Mouse (Mus musculus) fibroblast of lung, adult 2 months (primary cell): ENCODE data around the gene Slfn5.
"Not testable (repeated sequence)": the region's sequence is repeated elsewhere in the genome, so short reads cannot be mapped to it uniquely, and the experiment has no call there.

Source experiments
- DNase-seq: peaks from one replicate; pipeline ENCODE4 v3.0.0-alpha.2; 2011; ENCODE audit warnings: low read depth

Slfn5 gene

DNA sequence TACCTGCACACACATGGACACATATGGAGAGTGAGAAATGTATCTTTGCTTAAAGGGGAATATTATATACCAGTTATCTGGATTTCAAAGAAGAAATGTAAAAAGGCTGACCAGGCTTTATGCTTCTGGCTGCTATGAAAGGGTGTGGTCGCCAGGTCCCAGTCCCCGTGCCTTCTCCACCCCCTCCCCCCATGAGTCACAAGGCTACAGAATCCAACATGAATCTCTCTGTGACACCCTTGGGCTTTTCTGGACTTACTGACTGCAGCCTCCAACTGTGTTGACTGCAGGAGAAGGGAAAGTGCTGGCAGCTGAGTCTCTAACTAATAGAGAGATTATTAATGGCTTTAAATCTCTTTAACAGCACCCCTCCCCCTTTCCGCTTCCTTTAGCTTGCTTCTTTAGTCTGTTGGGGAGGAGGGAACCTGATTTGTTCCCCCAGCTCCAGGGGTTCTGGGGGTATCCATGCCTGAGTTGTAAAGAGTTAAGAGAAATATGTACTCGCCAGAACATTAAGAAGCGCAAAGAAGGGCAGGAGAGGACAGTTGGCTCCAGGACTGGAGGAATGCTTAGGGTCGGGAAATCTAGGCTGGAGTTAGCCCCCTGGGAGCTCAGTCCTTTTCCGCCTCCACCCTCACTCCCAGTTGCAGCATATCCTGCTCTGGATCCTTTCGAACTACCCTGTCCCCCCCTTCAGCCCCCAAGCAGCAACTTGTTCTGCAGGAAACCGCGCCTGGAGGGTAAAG lies at the start of gene Slfn5:
Gene Slfn5, plus strand, starts transcription at position 614 of the 746 bp plus-strand sequence.
- DNase-seq: no peak

DNA sequence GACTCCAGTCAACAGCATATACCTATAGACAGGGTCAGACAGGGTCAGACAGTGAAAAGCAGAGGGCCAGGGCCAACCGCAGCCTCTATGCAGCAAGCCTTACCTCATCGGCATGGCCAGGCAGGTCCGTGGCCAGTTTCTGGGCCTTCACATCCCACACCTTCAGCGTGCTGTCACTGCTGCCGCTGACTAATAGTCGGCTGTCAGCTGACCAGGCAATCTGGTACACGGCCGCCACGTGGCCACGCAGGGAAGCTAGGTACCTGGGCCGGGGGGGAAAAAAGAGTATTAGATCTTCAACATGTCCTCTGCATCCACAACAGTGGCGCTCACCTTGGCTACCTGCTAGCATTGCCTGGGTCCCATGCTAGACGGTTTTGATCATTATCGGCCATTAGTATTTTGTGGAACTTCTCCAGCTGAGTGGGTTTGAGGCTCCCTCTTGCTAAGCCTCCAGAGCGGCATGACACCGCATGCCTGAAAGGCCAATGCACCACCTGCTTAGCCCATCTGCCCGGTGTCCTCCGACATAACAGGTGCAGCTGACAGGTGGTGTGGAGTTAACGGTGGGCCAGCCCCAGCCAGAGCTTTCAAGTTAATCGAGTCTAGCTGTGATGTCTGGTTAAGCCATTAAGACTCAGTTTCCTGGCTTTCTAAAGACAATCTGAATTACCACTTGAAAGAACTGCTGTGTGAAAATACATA lies 49.4 kb upstream of the Slfn5 start:
- no peak for DNase-seq

DNA sequence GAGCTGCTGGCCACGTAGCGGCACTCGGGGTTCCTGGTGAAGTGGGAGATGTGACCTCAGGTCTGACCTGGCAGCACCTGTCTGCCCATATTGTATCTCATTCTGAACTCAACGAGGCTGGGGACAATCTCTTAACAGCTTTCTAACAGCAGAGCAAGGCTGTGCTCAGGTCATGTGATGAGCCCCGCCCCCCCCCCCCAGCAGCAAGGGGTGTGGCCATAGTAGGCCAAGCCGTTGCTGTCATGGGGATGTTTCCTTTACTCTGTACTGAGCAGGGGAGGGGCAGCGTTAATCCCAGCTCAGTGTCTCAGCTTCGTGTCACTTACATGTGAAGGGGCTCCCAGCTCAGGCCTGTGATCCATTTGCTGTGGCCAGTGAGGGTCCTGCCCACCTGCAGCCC lies 46.2 kb upstream of the Slfn5 start:
- DNase-seq: no peak

DNA sequence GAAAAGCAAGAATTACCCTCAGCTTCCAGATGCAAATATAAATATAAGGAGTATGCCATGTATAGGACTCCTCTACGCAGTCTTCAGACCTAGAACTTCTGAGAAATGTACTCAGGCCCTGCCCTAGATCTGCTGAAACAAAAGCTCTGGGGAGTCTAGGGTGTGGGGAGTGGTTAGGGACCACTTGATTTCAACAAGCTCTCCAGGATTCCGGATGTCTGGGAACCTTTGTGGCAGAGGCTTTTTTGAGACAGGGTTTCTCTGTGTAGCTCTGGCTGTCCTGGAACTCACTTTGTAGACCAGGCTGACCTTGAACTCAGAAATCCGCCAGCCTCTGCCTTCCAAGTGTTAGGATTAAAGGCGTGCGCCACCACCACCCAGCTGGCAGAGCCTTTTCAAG lies 45.3 kb upstream of the Slfn5 start:
- no peak for DNase-seq

DNA sequence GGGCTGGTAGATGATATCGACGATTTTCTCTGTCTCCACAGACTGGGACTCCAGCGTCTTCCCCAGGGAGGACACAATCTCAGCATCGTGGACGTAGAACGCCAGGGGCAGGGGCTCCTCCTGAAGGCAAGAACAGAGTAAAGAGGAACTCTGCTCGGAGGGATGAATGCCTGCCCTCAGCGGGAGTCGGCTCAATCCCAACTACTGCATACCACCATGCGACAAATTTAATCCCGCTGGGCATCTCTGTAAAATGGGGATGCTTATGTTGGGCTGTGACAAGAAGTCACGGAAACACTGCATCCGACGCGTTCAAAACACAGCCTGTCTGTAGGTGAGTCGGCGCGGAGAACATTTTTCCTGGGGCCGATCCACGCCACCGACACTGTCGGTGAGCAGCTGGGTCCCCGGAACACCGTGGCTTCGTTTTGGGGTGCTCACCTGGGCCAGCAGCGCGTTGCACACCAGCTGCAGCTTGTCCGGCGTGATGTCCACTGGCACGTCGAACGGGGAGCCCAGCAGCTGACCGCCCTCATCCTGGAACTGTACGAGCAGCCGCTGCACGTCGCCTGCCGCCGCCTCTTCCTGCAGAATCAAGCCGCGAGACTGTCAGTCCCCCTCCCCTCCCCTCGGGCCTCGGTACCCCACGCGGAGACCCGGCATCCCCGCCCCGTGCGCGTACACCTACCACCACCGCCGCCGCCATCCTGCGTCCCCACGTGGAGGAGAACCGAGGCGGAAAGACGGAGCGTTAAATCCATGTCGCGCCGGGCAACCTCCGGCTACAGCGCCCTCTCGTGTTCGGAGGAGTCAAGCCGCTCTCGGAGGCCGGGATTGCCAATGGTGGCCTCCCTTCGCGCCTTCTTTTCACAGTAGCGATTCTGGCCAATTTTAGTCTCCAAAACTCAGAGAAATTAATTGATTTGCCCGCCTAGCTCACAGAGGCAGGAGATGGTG lies 43.2 kb upstream of the Slfn5 start, which contains the start of gene Nle1:
Gene Nle1, minus strand, starts transcription at position 761 of the 957 bp plus-strand sequence.
- peak; percentile 46 for DNase-seq

DNA sequence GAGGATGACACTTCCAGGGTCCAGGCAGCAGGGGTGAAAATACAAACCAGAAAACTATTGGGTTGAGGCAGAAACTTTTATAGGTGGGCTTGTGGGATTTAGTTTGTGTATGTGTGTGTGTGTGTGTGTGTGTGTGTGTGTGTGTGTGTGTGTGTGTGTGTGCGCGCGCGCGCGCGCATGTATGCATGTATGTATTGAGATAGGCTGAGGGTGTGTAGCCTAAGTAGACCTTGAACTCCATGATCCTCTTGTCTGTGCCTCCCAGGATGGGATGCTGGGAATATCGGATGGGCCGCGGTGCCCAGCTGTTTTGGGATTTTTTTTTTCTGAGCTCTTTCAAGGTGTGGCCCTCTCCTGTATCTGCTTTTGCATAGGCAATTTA lies 42.5 kb upstream of the Slfn5 start:
- no peak for DNase-seq

DNA sequence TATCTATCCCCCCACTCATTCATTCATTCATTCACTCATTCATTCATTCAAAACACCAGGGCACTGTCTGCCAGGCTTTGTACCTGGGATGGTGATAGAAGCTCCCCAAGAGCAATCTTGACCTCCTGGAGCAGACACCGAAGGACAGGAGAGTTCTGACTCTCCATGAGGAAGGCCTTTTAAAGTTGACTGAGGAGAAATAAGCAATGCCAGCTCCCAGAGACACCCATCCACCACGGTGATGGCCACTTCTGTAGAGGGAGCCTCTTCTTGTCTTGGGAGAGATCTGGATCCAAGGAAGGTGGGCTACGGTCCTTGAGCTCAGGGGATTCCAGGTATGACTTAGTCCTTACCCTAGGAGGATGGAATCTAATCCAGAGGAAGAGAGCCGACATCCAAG lies 40.9 kb upstream of the Slfn5 start, which contains the start of gene Unc45b:
Gene Unc45b, plus strand, starts transcription at position 301 of the 400 bp plus-strand sequence.
- DNase-seq: no peak

DNA sequence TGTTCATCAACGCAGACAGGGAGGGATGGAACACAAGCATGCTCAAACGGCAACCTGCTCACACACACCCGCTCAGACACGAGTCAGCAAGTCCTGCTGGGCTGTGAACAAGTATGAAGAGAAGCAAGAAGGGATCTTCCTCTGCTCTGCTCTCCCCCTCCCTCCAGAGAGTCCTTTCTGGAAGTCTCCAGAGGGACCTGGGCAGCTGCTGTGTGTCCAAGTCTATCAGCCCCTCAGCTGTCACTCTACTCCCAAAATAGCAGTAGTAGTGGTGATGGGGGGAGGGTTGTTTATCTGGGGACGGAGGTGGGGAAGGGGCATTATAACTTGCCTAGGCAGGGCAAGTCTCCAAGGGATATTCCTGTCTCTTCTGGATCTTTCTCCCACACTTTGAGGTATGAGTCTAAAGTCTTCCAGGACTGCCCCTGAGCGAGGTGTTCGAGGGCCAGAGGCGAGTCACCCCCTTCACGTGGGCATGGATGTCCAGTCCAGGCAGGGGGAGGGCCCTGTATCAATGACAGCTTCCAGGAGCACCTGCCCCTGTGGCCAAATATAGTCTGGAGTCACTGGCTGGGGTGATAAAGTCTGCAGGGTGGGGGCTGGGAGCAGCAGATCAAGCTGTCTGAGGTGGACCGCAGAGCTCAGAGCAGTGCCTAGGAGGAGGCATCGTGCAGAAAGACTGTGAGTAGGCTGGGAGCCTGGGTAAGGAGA lies 40.3 kb upstream of the Slfn5 start:
- DNase-seq: no peak

DNA sequence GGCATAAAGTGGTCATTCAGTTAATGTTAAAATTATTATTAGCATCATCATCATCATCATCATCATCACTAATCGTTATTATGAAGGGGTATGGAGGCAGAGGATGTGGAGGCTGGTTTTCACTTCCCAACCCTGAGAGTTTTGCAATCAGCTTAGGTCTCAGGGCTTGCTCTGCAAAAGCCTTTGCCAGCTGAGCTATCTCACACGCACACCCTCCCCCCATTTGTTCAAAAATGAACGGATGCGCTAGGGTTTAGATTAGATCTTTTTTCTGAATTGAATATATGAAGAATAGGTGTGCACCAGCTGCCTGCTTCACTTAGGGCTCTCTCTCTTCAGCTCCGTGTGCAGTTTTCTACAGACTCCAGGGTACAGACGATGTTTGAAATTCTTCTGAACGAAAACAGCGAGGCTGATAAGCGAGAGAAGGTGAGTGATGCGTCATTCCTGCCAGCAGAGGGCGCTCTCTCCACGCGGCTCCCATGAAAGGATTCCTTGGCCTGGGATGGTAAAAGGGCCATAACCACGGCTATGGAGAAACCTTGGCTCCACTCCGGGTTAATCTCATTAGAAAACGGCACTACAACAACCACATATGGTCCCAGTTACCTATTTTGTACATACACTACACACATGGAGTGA lies 36.3 kb upstream of the Slfn5 start:
- DNase-seq: peak; percentile 25

DNA sequence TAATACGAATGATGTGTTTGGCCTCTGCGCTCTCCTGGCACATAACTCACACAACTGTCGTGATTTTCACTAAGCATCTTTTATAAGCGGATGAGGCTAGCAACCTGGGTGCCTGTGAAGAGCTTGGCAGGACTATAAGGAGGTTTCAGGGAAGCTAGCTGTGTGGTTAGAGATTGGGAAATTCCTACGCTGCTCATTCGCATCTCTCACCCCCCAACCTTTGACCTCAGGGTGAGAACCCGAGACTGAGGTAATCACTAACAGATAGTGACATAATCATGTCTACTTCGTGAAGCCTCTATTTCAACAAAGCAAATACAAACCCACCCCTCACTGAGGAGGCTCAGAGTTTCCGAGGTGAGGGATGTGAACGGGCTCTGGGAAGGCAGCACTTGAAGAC lies 30.4 kb upstream of the Slfn5 start:
- no peak for DNase-seq

DNA sequence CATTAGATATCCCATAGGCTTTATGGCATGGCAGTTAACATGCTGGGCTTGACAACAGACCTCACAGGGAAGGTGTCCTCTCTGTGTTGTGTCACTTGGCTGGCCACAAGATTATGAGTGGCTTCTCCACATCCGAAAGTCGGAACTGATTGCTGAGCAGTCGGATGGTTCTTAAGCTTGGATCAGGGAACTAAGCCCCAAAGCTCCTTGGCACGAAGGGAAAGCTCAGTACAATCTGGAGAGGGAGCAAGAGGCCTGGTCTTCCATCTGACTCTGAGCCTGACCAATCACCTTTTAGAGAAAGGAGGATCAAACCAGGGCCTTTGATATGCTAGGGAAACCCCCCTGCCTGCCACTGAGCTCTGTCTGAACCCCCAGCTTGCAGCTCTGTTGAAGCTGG lies 29.5 kb upstream of the Slfn5 start:
- no peak for DNase-seq

DNA sequence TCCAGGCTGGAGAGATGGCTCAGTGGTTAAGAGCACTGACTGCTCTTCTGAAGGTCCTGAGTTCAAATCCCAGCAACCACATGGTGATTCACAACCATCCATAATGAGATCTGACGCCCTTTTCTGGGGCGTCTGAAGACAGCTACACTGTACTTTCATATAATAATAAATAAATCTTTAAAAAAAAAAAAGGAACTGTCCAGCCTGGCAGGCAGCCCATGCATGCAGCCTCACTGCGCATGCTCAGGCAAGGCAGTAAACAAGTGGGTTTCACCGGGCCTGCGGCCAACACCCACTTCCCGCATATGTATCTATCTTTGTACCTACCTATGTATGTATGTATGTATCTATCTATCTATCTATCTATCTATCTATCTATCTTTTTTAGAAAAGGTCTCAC lies 27.2 kb upstream of the Slfn5 start:
- DNase-seq: not testable (repeated sequence)

DNA sequence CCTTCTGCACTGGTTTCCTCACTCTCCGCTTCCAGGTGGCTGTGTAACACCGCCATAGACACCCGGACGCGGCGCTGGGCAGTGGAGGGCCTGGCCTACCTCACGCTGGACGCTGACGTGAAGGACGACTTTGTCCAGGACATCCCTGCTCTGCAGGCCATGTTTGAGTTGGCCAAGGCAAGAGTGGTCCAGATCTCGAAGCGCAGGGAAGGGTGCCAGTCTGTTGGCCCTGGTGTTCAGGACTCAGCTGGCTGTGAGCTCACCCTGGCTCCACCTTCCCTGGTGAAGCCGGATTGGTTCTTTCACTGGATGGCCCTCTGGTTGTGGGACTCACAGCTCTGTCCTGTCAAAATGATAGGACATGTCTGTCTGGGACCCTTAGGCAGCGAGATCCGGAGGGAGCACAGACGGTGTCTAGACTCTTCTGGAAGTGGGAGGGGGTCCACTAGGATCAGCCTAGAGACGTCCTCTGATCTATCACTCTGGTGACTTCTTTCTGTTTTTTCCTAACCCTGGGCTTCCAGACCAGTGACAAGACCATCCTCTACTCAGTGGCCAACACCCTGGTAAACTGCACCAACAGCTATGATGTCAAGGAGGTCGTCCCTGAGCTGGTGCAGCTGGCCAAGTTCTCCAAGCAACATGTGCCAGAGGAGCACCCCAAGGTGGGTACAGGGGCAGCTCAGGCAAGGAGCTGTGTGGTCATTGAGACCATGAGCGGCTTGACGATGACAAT lies 22.1 kb upstream of the Slfn5 start:
- DNase-seq: no peak

DNA sequence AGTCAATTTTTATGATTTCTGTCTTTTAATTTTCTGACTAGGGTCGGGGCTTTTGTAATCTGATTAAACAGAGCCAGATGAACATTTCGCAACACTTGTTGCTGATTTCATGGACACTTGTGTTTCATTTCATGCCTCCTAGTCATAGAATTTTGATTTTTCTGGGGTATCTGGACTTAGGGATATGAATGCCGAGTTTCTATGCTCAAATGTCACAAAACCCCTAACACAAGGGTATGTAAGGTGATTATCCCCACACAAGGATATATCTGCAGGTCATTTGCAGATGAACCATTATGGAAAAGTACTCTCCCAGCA lies 21.6 kb upstream of the Slfn5 start:
- DNase-seq: no peak

DNA sequence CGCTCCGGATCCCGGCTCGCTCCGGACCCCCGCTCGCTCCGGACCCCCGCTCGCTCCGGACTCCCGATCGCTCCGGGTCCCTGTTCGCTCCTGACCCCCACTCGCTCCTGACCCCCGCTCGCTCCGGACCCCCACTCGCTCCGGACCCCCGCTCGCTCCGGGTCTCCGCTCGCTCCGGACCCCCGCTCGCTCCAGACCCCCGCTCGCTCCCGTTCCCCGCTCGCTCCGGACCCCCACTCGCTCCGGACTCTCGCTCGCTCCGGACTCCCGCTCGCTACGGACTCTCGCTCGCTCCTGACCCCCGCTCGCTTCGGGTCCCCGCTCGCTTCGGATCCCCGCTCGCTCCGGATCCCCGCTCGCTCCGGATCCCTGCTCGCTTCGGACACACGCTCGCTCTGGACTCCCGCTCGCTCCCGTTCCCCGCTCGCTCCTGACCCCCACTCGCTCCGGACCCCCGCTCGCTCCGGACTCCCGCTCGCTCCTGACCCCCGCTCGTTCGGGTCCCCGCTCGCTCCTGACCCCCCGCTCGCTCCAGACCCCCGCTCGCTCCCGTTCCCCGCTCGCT lies 20.7 kb upstream of the Slfn5 start:
- not testable (repeated sequence) for DNase-seq

DNA sequence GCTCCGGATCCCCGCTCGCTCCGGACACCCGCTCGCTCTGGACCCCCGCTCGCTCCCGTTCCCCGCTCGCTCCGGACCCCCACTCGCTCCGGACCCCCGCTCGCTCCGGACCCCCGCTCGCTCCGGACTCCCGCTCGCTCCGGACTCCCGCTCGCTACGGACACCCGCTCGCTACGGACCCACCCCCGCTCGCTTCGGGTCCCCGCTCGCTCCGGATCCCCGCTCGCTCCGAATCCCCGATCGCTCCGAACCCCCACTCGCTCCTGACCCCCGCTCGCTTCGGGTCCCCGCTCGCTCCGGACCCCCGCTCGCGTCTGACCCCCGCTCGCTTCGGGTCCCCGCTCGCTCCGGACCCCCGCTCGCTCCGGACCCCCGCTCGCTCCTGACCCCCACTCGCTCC lies 20.0 kb upstream of the Slfn5 start:
- not testable (repeated sequence) for DNase-seq

DNA sequence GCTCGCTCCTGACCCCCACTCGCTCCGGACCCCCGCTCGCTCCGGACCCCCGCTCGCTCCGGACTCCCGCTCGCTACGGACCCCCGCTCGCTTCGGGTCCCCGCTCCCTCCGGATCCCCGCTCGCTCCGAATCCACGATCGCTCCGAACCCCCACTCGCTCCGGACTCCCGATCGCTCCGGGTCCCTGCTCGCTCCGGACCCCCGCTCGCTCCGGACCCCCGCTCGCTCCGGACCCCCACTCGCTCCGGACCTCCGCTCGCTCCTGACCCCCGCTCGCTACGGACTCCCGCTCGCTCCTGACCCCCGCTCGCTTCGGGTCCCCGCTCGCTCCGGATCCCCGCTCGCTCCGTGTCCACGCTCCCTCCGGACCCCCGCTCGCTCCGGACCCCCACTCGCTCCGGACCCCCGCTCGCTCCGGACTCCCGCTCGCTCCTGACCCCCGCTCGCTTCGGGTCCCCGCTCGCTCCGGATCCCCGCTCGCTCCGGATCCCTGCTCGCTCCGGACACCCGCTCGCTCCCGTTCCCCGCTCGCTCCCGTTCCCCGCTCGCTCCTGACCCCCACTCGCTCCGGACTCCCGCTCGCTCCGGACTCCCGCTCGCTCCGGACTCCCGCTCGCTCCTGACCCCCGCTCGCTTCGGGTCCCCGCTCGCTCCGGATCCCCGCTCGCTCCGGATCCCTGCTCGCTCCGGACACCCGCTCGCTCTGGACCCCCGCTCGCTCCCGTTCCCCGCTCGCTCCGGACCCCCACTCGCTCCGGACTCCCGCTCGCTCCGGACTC lies 19.3 kb upstream of the Slfn5 start:
- DNase-seq: not testable (repeated sequence)

DNA sequence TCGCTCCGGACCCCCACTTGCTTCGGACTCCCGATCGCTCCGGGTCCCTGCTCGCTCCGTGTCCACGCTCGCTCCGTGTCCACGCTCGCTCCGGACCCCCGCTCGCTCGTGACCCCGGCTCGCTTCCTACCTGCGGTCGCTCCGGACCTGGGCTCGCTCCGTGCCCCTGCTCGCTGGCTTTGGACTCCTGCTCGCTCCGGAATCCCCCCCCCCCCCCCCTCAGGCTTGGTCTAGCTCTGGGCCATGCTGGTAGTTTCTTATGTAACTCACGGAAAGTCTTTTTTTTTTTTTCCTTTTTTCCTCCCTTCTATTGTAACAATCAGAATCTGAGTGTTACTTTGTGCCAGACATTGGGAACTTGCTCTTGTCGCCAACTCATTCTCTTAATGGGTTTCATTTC lies 18.0 kb upstream of the Slfn5 start:
- DNase-seq: no peak

DNA sequence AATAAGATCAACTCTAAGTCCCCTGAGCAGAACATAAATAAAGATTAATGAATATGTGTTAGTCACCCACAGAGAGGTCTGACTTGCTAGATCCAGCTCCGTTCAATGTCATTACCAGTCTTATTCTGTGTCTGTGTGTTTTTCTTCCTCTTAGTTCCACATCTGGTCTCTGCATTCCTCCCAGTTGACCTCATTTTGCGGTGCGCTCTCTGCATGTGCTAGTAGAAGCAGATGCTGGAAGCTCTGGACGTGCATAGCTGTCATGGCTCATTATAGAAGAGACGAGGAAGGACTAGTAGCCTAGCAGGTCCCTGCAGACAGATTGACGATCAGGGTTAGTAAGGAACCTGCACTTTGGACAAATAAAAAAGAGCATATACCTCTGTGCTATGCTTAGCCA lies 7.8 kb upstream of the Slfn5 start:
- peak; percentile 3 for DNase-seq

DNA sequence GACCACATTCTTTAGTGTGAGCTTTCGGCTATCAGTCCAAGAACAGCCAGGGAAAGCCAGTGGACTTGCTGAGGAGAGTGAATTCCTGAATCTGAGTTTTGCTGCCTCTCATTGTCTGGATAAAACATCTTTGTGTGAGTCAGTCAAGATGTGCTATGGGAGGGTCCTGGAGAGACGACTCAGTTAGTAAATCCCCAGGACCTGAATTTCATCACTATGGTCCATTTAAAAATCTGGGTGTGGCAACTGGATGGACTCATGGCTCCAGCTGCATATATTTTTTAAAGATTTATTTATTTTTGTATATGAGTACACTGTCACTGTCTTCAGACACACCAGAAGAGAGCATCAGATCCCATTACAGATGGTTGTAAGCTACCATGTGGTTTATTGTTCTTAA lies 5.5 kb upstream of the Slfn5 start:
- no peak for DNase-seq
